Comparison of ENCODE assay signal across 11 mouse cellular contexts in the genomic region with DNA sequence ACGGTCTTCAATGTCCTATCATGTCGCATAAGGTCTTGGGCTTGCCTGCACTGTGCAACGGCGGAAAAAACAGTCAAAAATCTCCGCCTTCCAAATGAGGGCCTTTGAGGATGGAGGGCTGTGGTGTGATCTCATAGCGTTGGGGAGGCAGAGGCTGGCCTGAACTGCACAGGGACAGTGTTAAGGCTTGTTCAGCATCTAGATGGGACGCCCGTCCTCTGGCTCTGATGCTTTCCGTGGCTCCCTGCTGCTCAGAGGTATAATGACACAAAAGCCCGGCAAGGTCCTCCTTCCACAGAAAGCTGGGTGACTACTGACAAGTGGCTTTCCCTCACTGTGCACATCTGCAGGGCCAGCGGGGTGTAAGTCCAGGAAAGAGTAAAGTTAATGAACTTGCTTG. TPM values are rescaled to one million over a fixed set of nuclear protein-coding genes. Genes with fewer than 3 reads are reported as not detected.
DNase-seq lines count a peak whose midpoint lies in the region; ATAC-seq and TF ChIP-seq lines count a peak whose summit lies in the region.
"Had no signal": no experiment of that assay in that cellular context is flagged by ENCODE, and none has a peak within 500 bp of the region (broad histone marks: within the 10 kb centered on the region; RNA-seq: fewer than 3 reads in every experiment).

No protein-coding gene starts in this region.

- no peak for TF ChIP-seq POLR2A in small intestine, adult 2 months (IDR thresholded peaks at IDR 0.05; ENCODE audit: low read depth, low read length)

- no peak for TF ChIP-seq CTCF in small intestine, adult 2 months (IDR thresholded peaks at IDR 0.05; ENCODE audit: extremely low read depth, insufficient read length, insufficient replicate concordance, low read depth, low read length)

- no peak for DNase-seq in hindbrain, embryonic 11.5 days (ENCODE audit: low spot score)
- DNase-seq in neural tube, embryonic 11.5 days (ENCODE audit: low spot score), result no peak
- peak; percentile 51 for DNase-seq in induced T-regulatory cell, adult 2 months (ENCODE audit: low read depth)
- no peak for DNase-seq in layer of hippocampus, adult 11-12 months (ENCODE audit: low spot score)
- DNase-seq: cerebellum, postnatal 36 days; gastrocnemius, postnatal 10 days had no signal

- H3K27ac ChIP-seq in hindbrain, embryonic 11.5 days (ENCODE audit: low read depth, low read length), result no peak overlapping the region
- no peak overlapping the region for H3K27ac ChIP-seq in hindbrain, embryonic 16.5 days (ENCODE audit: low read depth, low read length)
- H3K27ac ChIP-seq in neural tube, embryonic 11.5 days (ENCODE audit: low read depth, low read length), result no peak overlapping the region
- no peak overlapping the region for H3K27ac ChIP-seq in neural tube, embryonic 15.5 days (replicated peaks)
- H3K27ac ChIP-seq in small intestine, adult 2 months (ENCODE audit: insufficient read depth, low read depth, low read length), result no peak overlapping the region
- H3K27ac ChIP-seq: layer of hippocampus, adult 2 months; liver, embryonic 14.5 days had no signal

- H3K4me2 ChIP-seq in hindbrain, embryonic 11.5 days (replicated peaks; ENCODE audit: low read depth, low read length), result peak overlapping the region; percentile 33; the same call in 1 of the 2 replicates
- no peak overlapping the region for H3K4me2 ChIP-seq in hindbrain, embryonic 16.5 days (ENCODE audit: low read length)
- peak overlapping the region; percentile 15 for H3K4me2 ChIP-seq in neural tube, embryonic 11.5 days (ENCODE audit: low read depth)
- H3K4me2 ChIP-seq in neural tube, embryonic 15.5 days, result no peak overlapping the region; the same call in 1 of the 2 replicates

- no peak overlapping the region for H3K4me3 ChIP-seq in hindbrain, embryonic 11.5 days (ENCODE audit: low read depth, low read length)
- no peak overlapping the region for H3K4me3 ChIP-seq in hindbrain, embryonic 16.5 days (ENCODE audit: low read length)
- peak overlapping the region; percentile 21; the same call in 1 of the 2 replicates for H3K4me3 ChIP-seq in neural tube, embryonic 11.5 days (ENCODE audit: low read depth, low read length)
- H3K4me3 ChIP-seq in neural tube, embryonic 15.5 days (replicated peaks), result no peak overlapping the region
- H3K4me3 ChIP-seq in small intestine, adult 2 months (ENCODE audit: low read depth, low read length), result 0 out of 2 replicates have a peak overlapping the region, but pooled peaks have one; percentile 22
- H3K4me3 ChIP-seq: layer of hippocampus, adult 2 months had no signal

- peaks cover 10% of the 10 kb centered on the region; the same call in 1 of the 2 replicates for H3K4me1 ChIP-seq in hindbrain, embryonic 11.5 days (replicated peaks; ENCODE audit: control insufficient read depth, insufficient read depth, low read length)
- no peaks in the 10 kb centered on the region for H3K4me1 ChIP-seq in hindbrain, embryonic 16.5 days (ENCODE audit: control insufficient read depth, insufficient read depth, low read depth, low read length)
- peaks cover 3% of the 10 kb centered on the region; the same call in 1 of the 2 replicates for H3K4me1 ChIP-seq in neural tube, embryonic 11.5 days (ENCODE audit: control insufficient read depth, insufficient read depth, low read length)
- H3K4me1 ChIP-seq in neural tube, embryonic 15.5 days, result no peaks in the 10 kb centered on the region
- peaks cover 19% of the 10 kb centered on the region for H3K4me1 ChIP-seq in small intestine, adult 2 months (ENCODE audit: control insufficient read depth, insufficient read depth, insufficient read length, low read length)

- peaks cover 17% of the 10 kb centered on the region for H3K27me3 ChIP-seq in hindbrain, embryonic 11.5 days (ENCODE audit: control insufficient read depth, insufficient read depth, low read length)
- peaks cover 18% of the 10 kb centered on the region for H3K27me3 ChIP-seq in hindbrain, embryonic 16.5 days (replicated peaks; ENCODE audit: control insufficient read depth, insufficient read depth, low read length)
- peaks cover 15% of the 10 kb centered on the region for H3K27me3 ChIP-seq in neural tube, embryonic 11.5 days (ENCODE audit: control insufficient read depth, insufficient read depth, low read length)
- peaks cover 45% of the 10 kb centered on the region for H3K27me3 ChIP-seq in neural tube, embryonic 15.5 days (replicated peaks)
- H3K27me3 ChIP-seq in small intestine, adult 2 months (ENCODE audit: control insufficient read depth, insufficient read depth, low read length), result no peaks in the 10 kb centered on the region

- 24% methylated on average over 11 of the region's 11 CpGs for WGBS in hindbrain, embryonic 11.5 days
- WGBS in hindbrain, embryonic 16.5 days, result 20% methylated on average over 11 of the region's 11 CpGs
- WGBS in neural tube, embryonic 11.5 days, result 24% methylated on average over 11 of the region's 11 CpGs
- 32% methylated on average over 11 of the region's 11 CpGs for WGBS in neural tube, embryonic 15.5 days
- 58% methylated on average over 11 of the region's 11 CpGs for WGBS in small intestine, adult 2 months

- no peak for ATAC-seq in hindbrain, embryonic 11.5 days (ENCODE audit: low FRiP score)
- no peak for ATAC-seq in hindbrain, embryonic 16.5 days
- no peak for ATAC-seq in neural tube, embryonic 11.5 days (ENCODE audit: insufficient read depth, low FRiP score, low TSS enrichment)
- ATAC-seq in neural tube, embryonic 15.5 days (ENCODE audit: low FRiP score), result no peak

- H3K36me3 ChIP-seq in hindbrain, embryonic 11.5 days (ENCODE audit: control insufficient read depth, insufficient read depth, low read length), result no peaks in the 10 kb centered on the region
- H3K36me3 ChIP-seq in hindbrain, embryonic 16.5 days (ENCODE audit: control insufficient read depth, insufficient read depth, low read length), result no peaks in the 10 kb centered on the region
- H3K36me3 ChIP-seq in neural tube, embryonic 11.5 days (ENCODE audit: control insufficient read depth, insufficient read depth, low read length), result no peaks in the 10 kb centered on the region
- no peaks in the 10 kb centered on the region for H3K36me3 ChIP-seq in neural tube, embryonic 15.5 days
- 0 out of 2 replicates have a peak, but pooled peaks cover 2% of the 10 kb centered on the region for H3K36me3 ChIP-seq in small intestine, adult 2 months (ENCODE audit: control insufficient read depth, insufficient read depth, low read length)

- no peaks in the 10 kb centered on the region for H3K9me3 ChIP-seq in hindbrain, embryonic 11.5 days (ENCODE audit: control insufficient read depth, low read length)
- no peaks in the 10 kb centered on the region for H3K9me3 ChIP-seq in hindbrain, embryonic 16.5 days (ENCODE audit: control insufficient read depth, low read length)
- H3K9me3 ChIP-seq in neural tube, embryonic 11.5 days (ENCODE audit: control insufficient read depth, low read length), result no peaks in the 10 kb centered on the region
- no peaks in the 10 kb centered on the region for H3K9me3 ChIP-seq in neural tube, embryonic 15.5 days (replicated peaks)

- H3K9ac ChIP-seq in hindbrain, embryonic 11.5 days (ENCODE audit: low read depth, low read length), result no peak overlapping the region
- no peak overlapping the region; the same call in 1 of the 2 replicates for H3K9ac ChIP-seq in hindbrain, embryonic 16.5 days (ENCODE audit: low read depth, low read length)
- H3K9ac ChIP-seq in neural tube, embryonic 11.5 days (ENCODE audit: low read length), result no peak overlapping the region
- H3K9ac ChIP-seq in neural tube, embryonic 15.5 days (replicated peaks), result no peak overlapping the region
- H3K9ac ChIP-seq: liver, embryonic 14.5 days had no signal

RNA-seq across cellular contexts. Expression of a gene that starts 3.7 kb away (rescaled TPM):
- polyA plus RNA-seq in hindbrain, embryonic 11.5 days (2014; fragmentation: Nextera tagmentation; extraction: Ambion mirVana), result 4.1 and 4.3 TPM in 2 replicates
- polyA plus RNA-seq in hindbrain, embryonic 16.5 days (2015; fragmentation: Nextera tagmentation; extraction: Ambion mirVana), result 1.7 and 2.2 TPM in 2 replicates
- polyA plus RNA-seq in neural tube, embryonic 11.5 days (2014; fragmentation: Nextera tagmentation; extraction: Ambion mirVana), result 4.6 and 4.9 TPM in 2 replicates
- 2.0 and 13.7 TPM in 2 replicates for polyA plus RNA-seq in neural tube, embryonic 15.5 days (2015; fragmentation: Nextera tagmentation; extraction: Ambion mirVana)
- 23.2 and 36.8 TPM in 2 replicates for polyA plus RNA-seq in small intestine, adult 2 months (2012; rRNA removed)

RNA-seq across cellular contexts. Expression of a gene that starts 19.4 kb away (rescaled TPM):
- polyA plus RNA-seq in hindbrain, embryonic 11.5 days (2014; fragmentation: Nextera tagmentation; extraction: Ambion mirVana), result 215 and 222 TPM in 2 replicates
- polyA plus RNA-seq in hindbrain, embryonic 16.5 days (2015; fragmentation: Nextera tagmentation; extraction: Ambion mirVana), result 141 and 143 TPM in 2 replicates
- 222 and 234 TPM in 2 replicates for polyA plus RNA-seq in neural tube, embryonic 11.5 days (2014; fragmentation: Nextera tagmentation; extraction: Ambion mirVana)
- 134 and 148 TPM in 2 replicates for polyA plus RNA-seq in neural tube, embryonic 15.5 days (2015; fragmentation: Nextera tagmentation; extraction: Ambion mirVana)
- 140 and 186 TPM in 2 replicates for polyA plus RNA-seq in small intestine, adult 2 months (2012; rRNA removed)

RNA-seq across cellular contexts. Expression of a gene that starts 23.9 kb away (rescaled TPM):
- 2.6 TPM in 2 replicates for polyA plus RNA-seq in hindbrain, embryonic 11.5 days (2014; fragmentation: Nextera tagmentation; extraction: Ambion mirVana)
- polyA plus RNA-seq in hindbrain, embryonic 16.5 days (2015; fragmentation: Nextera tagmentation; extraction: Ambion mirVana), result 4.2 and 5.1 TPM in 2 replicates
- polyA plus RNA-seq in neural tube, embryonic 11.5 days (2014; fragmentation: Nextera tagmentation; extraction: Ambion mirVana), result 4.3 and 7.0 TPM in 2 replicates
- polyA plus RNA-seq in neural tube, embryonic 15.5 days (2015; fragmentation: Nextera tagmentation; extraction: Ambion mirVana), result 5.2 and 5.6 TPM in 2 replicates
- 18.1 and 33.4 TPM in 2 replicates for polyA plus RNA-seq in small intestine, adult 2 months (2012; rRNA removed)

RNA-seq across cellular contexts. Expression of a gene that starts 26.8 kb away (rescaled TPM):
- 543 and 552 TPM in 2 replicates for polyA plus RNA-seq in hindbrain, embryonic 11.5 days (2014; fragmentation: Nextera tagmentation; extraction: Ambion mirVana)
- 601 and 643 TPM in 2 replicates for polyA plus RNA-seq in hindbrain, embryonic 16.5 days (2015; fragmentation: Nextera tagmentation; extraction: Ambion mirVana)
- 540 and 570 TPM in 2 replicates for polyA plus RNA-seq in neural tube, embryonic 11.5 days (2014; fragmentation: Nextera tagmentation; extraction: Ambion mirVana)
- polyA plus RNA-seq in neural tube, embryonic 15.5 days (2015; fragmentation: Nextera tagmentation; extraction: Ambion mirVana), result 559 and 600 TPM in 2 replicates
- 388 and 646 TPM in 2 replicates for polyA plus RNA-seq in small intestine, adult 2 months (2012; rRNA removed)

RNA-seq across cellular contexts. Expression of a gene that starts 31.8 kb away (rescaled TPM):
- polyA plus RNA-seq in hindbrain, embryonic 11.5 days (2014; fragmentation: Nextera tagmentation; extraction: Ambion mirVana), result 180 and 221 TPM in 2 replicates
- 30.5 and 38.9 TPM in 2 replicates for polyA plus RNA-seq in hindbrain, embryonic 16.5 days (2015; fragmentation: Nextera tagmentation; extraction: Ambion mirVana)
- polyA plus RNA-seq in neural tube, embryonic 11.5 days (2014; fragmentation: Nextera tagmentation; extraction: Ambion mirVana), result 167 and 187 TPM in 2 replicates
- 31.6 and 76.4 TPM in 2 replicates for polyA plus RNA-seq in neural tube, embryonic 15.5 days (2015; fragmentation: Nextera tagmentation; extraction: Ambion mirVana)
- polyA plus RNA-seq in small intestine, adult 2 months (2012; rRNA removed), result 49.9 and 72.8 TPM in 2 replicates

Comparison
In these comparisons a context has a peak if more than half of its experiments do, and no peak if none do; other contexts are left out.
1. H3K4me2 ChIP-seq: peak in hindbrain, embryonic 11.5 days (single experiment) and neural tube, embryonic 11.5 days (single experiment); none in hindbrain, embryonic 16.5 days (single experiment) and neural tube, embryonic 15.5 days (single experiment).
2. H3K4me3 ChIP-seq: peak in neural tube, embryonic 11.5 days (single experiment) and small intestine, adult 2 months (single experiment); none in hindbrain, embryonic 11.5 days (single experiment), hindbrain, embryonic 16.5 days (single experiment) and neural tube, embryonic 15.5 days (single experiment).